In the genomic region with DNA sequence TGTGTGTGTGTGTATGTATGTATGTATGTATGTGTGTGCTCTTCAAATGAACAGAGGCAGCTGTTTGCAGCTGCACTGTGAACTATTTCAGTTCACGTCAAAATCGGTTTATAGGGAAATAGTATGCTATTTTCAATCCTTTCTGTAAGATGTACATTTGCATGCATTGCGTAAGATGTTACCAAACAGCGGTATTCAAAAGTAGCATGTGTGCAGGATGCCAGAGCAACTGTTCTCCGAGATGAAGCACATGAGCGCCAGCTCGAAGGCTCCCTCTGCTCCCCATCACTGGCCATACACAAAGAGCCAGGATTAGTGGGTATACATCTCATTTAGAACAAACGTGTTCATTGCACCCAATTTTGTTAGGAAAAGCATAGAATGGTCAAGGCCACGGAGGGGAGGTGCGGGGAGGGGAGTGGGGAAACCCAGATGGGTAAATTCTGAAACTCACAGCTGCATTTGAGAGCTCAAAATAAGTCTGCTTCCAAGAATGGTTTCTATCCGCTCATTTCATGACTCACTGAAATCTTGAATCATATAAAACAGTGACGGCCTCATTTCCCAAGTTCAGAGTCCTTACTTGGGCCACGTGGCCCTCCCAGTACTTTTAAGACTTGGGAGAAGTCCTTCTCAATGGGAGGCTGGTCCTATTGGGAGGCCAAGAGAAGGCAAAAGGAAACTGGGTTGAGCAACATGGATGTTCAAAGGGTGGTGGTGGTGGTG, we compare ENCODE assay signal across 17 mouse cellular contexts. TPM values are rescaled to one million over a fixed set of nuclear protein-coding genes. Genes with fewer than 3 reads are reported as not detected.
DNase-seq lines count a peak whose midpoint lies in the region; ATAC-seq and TF ChIP-seq lines count a peak whose summit lies in the region.
"Had no signal": no experiment of that assay in that cellular context is flagged by ENCODE, and none has a peak within 500 bp of the region (broad histone marks: within the 10 kb centered on the region; RNA-seq: fewer than 3 reads in every experiment).

No protein-coding gene starts in this region.

- no peaks in the 10 kb centered on the region for H3K36me3 ChIP-seq in myocyte (ENCODE audit: control insufficient read depth, insufficient read depth)

- no peak overlapping the region for H3ac ChIP-seq in myocyte (ENCODE audit: control insufficient read depth, insufficient read length)

- peak; percentile 29 to 48 for DNase-seq in layer of hippocampus, adult 2 months (ENCODE audit: low spot score in 2 of 2)
- DNase-seq in layer of hippocampus, postnatal 25 days (ENCODE audit: extremely low spot score in 1 of 2, low spot score in 1 of 2), result no peak
- DNase-seq in NIH3T3 (ENCODE audit: low read depth), result peak; percentile 24
- DNase-seq in cerebellum, postnatal 36 days, result no peak
- no peak for DNase-seq in adrenal gland, adult 8-10 months
- DNase-seq in spleen, postnatal 10 days (ENCODE audit: low spot score in 2 of 2), result no peak
- DNase-seq: cerebellum, adult 8-10 months; gastrocnemius, adult 2 months; kidney, adult 11 months; kidney, postnatal 25 days; thymus, postnatal 14 days had no signal

- no peak overlapping the region for H3K4me2 ChIP-seq in myocyte (ENCODE audit: low read depth)
- H3K4me2 ChIP-seq: limb, embryonic 13.5 days had no signal

- H3K27ac ChIP-seq in layer of hippocampus, adult 2 months, result no peak overlapping the region
- H3K27ac ChIP-seq: gastrocnemius, adult 2 months; hindbrain, embryonic 10.5 days; limb, embryonic 13.5 days had no signal

- no peaks in the 10 kb centered on the region for H3K79me2 ChIP-seq in myocyte (ENCODE audit: control insufficient read depth, insufficient read depth)

- TF ChIP-seq POLR2A in myocyte (IDR thresholded peaks at IDR 0.05; ENCODE audit: insufficient read length, low read depth), result no peak

- no peaks in the 10 kb centered on the region for H3K27me3 ChIP-seq in myocyte (ENCODE audit: control insufficient read depth, insufficient read depth, insufficient read length)
- H3K27me3 ChIP-seq: limb, embryonic 13.5 days had no signal

- TF ChIP-seq CTCF in layer of hippocampus, adult 2 months (conservative IDR thresholded peaks at IDR 0.05), result 0 out of 2 replicates have a peak, but pooled peaks have one; percentile 6

- peak; percentile 69 for ATAC-seq in granulocyte monocyte progenitor cell, adult 5-6 weeks (replicated peaks; ENCODE audit: poor library complexity, severe bottlenecking)
- ATAC-seq: activated CD4-positive, CD25-positive, alpha-beta regulatory T cell, adult 4 months had no signal

- no peak overlapping the region for H3K4me3 ChIP-seq in layer of hippocampus, adult 2 months
- no peak overlapping the region for H3K4me3 ChIP-seq in myocyte
- H3K4me3 ChIP-seq: erythroblast, embryonic 14.5 days; gastrocnemius, adult 2 months; hindbrain, embryonic 10.5 days; limb, embryonic 13.5 days had no signal

TF ChIP-seq in myocyte, 11 proteins besides CTCF, POLR2A, EP300 and RAD21:
- TF ChIP-seq SRF (IDR thresholded peaks at IDR 0.05; ENCODE audit: control insufficient read depth, insufficient read length, low read depth) (no peak), MYOG (IDR thresholded peaks at IDR 0.05; ENCODE audit: control insufficient read depth in 1 of 3, insufficient read depth in 1 of 3, insufficient read length in 2 of 3, low read depth in 2 of 3) (no peak), USF1 (IDR thresholded peaks at IDR 0.05; ENCODE audit: low read depth) (peak; percentile 15), MAX (IDR thresholded peaks at IDR 0.05; ENCODE audit: low read depth) (no peak)

RNA-seq across cellular contexts. Expression of a gene that starts 15.2 kb away (rescaled TPM):
- total RNA-seq in layer of hippocampus, adult 2 months (2021), result 10 to 100 TPM; 33.4 to 34.7 TPM
- 10 to 100 TPM; 27.8 to 34.7 TPM for total RNA-seq in layer of hippocampus, postnatal 25 days (2021)
- 7.6 and 17.4 TPM in 2 replicates for total RNA-seq in granulocyte monocyte progenitor cell, adult 5-6 weeks (2014; fragmentation: Nextera tagmentation)
- 2.9 and 6.9 TPM in 2 replicates for total RNA-seq in granulocyte monocyte progenitor cell, adult 5-6 weeks (2017)
- polyA plus RNA-seq in myocyte (2012; fragmentation: generic; extraction: Trizol), result 12.3 TPM
- total RNA-seq in adrenal gland, adult 8-10 months (2022), result 10 to 100 TPM in 1 of 4 experiments, 1 to 10 TPM in 3; 4.6 to 10.7 (median 7.1) TPM

RNA-seq across cellular contexts. Expression of a gene that starts 45.6 kb away (rescaled TPM):
- 100 to 1,000 TPM; 167 to 172 TPM for total RNA-seq in layer of hippocampus, adult 2 months (2021)
- 100 to 1,000 TPM; 152 to 167 TPM for total RNA-seq in layer of hippocampus, postnatal 25 days (2021)
- 59.7 and 86.7 TPM in 2 replicates for total RNA-seq in granulocyte monocyte progenitor cell, adult 5-6 weeks (2014; fragmentation: Nextera tagmentation)
- total RNA-seq in granulocyte monocyte progenitor cell, adult 5-6 weeks (2017), result 53.3 and 81.5 TPM in 2 replicates
- 54.2 TPM for polyA plus RNA-seq in myocyte (2012; fragmentation: generic; extraction: Trizol)
- 100 to 1,000 TPM; 163 to 182 (median 168) TPM for total RNA-seq in adrenal gland, adult 8-10 months (2022)

Comparison
In these comparisons a context has a peak if more than half of its experiments do, and no peak if none do; other contexts are left out.
1. DNase-seq: peak in layer of hippocampus, adult 2 months (2 of 2) and NIH3T3 (single experiment); none in layer of hippocampus, postnatal 25 days (0 of 2), cerebellum, postnatal 36 days (0 of 2), adrenal gland, adult 8-10 months (single experiment) and spleen, postnatal 10 days (0 of 2).